Mouse (Mus musculus): ENCODE measurements around the gene Tmem108. TPM values are rescaled to one million over a fixed set of nuclear protein-coding genes. Genes with fewer than 3 reads are reported as not detected.

Gene Tmem108
- polyA plus RNA-seq, 1 experiment from 2014 or later: 13.0 TPM

- ATAC-seq (ENCODE audit: low read depth): no peak
- no peak overlapping the region for H3K27ac ChIP-seq (ENCODE audit: low read length)
Observed at GRCm38 (mm10) chr9:103700240-103700639, 61.4 kb downstream of the Tmem108 start.

GRCm38 (mm10) chr9:103696967-103697366 lies 64.7 kb downstream of the Tmem108 start:
- Histone ChIP-seq H3K27ac (ENCODE audit: low read length) (no peak overlapping the region), H3K4me3 (ENCODE audit: low read length) (no peak overlapping the region), H3K36me3 (ENCODE audit: control insufficient read depth, insufficient read depth, low read length) (no peaks in the 10 kb centered on the region), H3K9me3 (ENCODE audit: control insufficient read depth, low read length) (no peaks in the 10 kb centered on the region), H3K4me2 (ENCODE audit: low read depth, low read length) (no peak overlapping the region), H3K27me3 (ENCODE audit: control insufficient read depth, insufficient read depth, low read depth, low read length) (no peaks in the 10 kb centered on the region), H3K4me1 (replicated peaks; ENCODE audit: control insufficient read depth, insufficient read depth, low read length) (no peaks in the 10 kb centered on the region), H3K9ac (ENCODE audit: low read length) (no peak overlapping the region)
- 22% methylated on average over 6 of the region's 6 CpGs for whole genome bisulfite sequencing
- no peak for ATAC-seq (ENCODE audit: low read depth)

More at GRCm38 (mm10) chr9:103700240-103700639, 61.4 kb downstream of the Tmem108 start:
- WGBS: 72% methylated on average over 1 of the region's 1 CpGs
- Histone ChIP-seq H3K4me1 (replicated peaks; ENCODE audit: control insufficient read depth, insufficient read depth, low read length) (no peaks in the 10 kb centered on the region), H3K4me3 (ENCODE audit: low read length) (no peak overlapping the region), H3K9ac (ENCODE audit: low read length) (no peak overlapping the region), H3K36me3 (ENCODE audit: control insufficient read depth, insufficient read depth, low read length) (no peaks in the 10 kb centered on the region), H3K9me3 (ENCODE audit: control insufficient read depth, low read length) (no peaks in the 10 kb centered on the region), H3K27me3 (ENCODE audit: control insufficient read depth, insufficient read depth, low read depth, low read length) (no peaks in the 10 kb centered on the region), H3K4me2 (ENCODE audit: low read depth, low read length) (no peak overlapping the region)

GRCm38 (mm10) chr9:103693826-103694225 lies 67.8 kb downstream of the Tmem108 start:
- H3K27me3 ChIP-seq (ENCODE audit: control insufficient read depth, insufficient read depth, low read depth, low read length): no peaks in the 10 kb centered on the region
- H3K4me1 ChIP-seq (replicated peaks; ENCODE audit: control insufficient read depth, insufficient read depth, low read length): no peaks in the 10 kb centered on the region
- no peak overlapping the region for H3K27ac ChIP-seq (ENCODE audit: low read length)
- no peak for ATAC-seq (ENCODE audit: low read depth)
- no peak overlapping the region for H3K9ac ChIP-seq (ENCODE audit: low read length)
- no peaks in the 10 kb centered on the region for H3K9me3 ChIP-seq (ENCODE audit: control insufficient read depth, low read length)
- no peak overlapping the region for H3K4me2 ChIP-seq (ENCODE audit: low read depth, low read length)
- H3K4me3 ChIP-seq (ENCODE audit: low read length): no peak overlapping the region
- H3K36me3 ChIP-seq (ENCODE audit: control insufficient read depth, insufficient read depth, low read length): no peaks in the 10 kb centered on the region

GRCm38 (mm10) chr9:103692699-103693098 lies 68.9 kb downstream of the Tmem108 start:
- ATAC-seq (ENCODE audit: low read depth): no peak; the same call in 1 of the 2 replicates
- H3K4me1 ChIP-seq (replicated peaks; ENCODE audit: control insufficient read depth, insufficient read depth, low read length): no peaks in the 10 kb centered on the region
- H3K36me3 ChIP-seq (ENCODE audit: control insufficient read depth, insufficient read depth, low read length): no peaks in the 10 kb centered on the region
- no peaks in the 10 kb centered on the region for H3K27me3 ChIP-seq (ENCODE audit: control insufficient read depth, insufficient read depth, low read depth, low read length)
- WGBS: 67% methylated on average over 4 of the region's 4 CpGs
- no peak overlapping the region for H3K4me3 ChIP-seq (ENCODE audit: low read length)
- H3K4me2 ChIP-seq (ENCODE audit: low read depth, low read length): no peak overlapping the region
- H3K27ac ChIP-seq (ENCODE audit: low read length): no peak overlapping the region
- no peaks in the 10 kb centered on the region for H3K9me3 ChIP-seq (ENCODE audit: control insufficient read depth, low read length)
- no peak overlapping the region for H3K9ac ChIP-seq (ENCODE audit: low read length)

DNA sequence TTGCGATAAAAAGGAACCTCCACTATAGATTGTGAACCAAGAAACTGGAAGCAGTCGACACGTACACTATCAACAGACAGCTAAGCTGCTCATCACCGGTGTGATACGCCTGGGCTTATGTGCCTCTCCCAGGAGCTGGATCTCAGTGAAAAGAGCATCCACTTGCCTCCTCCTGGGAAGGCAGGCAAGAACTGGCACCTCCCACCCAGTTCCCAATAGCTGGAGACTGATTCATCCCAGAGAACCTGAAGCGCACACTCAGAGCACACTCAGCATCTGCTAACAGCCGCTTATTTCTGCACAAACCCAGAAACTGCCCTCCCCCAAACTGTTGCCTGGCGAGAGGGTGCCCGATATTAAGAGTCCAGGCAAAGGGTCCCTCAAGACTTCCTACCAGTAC lies 69.8 kb downstream of the Tmem108 start:
- Histone ChIP-seq H3K9me3 (ENCODE audit: control insufficient read depth, low read length) (no peaks in the 10 kb centered on the region), H3K27me3 (ENCODE audit: control insufficient read depth, insufficient read depth, low read depth, low read length) (no peaks in the 10 kb centered on the region), H3K4me1 (replicated peaks; ENCODE audit: control insufficient read depth, insufficient read depth, low read length) (no peaks in the 10 kb centered on the region), H3K27ac (ENCODE audit: low read length) (no peak overlapping the region), H3K4me2 (ENCODE audit: low read depth, low read length) (no peak overlapping the region), H3K4me3 (ENCODE audit: low read length) (no peak overlapping the region), H3K36me3 (ENCODE audit: control insufficient read depth, insufficient read depth, low read length) (no peaks in the 10 kb centered on the region), H3K9ac (ENCODE audit: low read length) (no peak overlapping the region)
- WGBS: 80% methylated on average over 9 of the region's 9 CpGs
- no peak for ATAC-seq (ENCODE audit: low read depth)

DNA sequence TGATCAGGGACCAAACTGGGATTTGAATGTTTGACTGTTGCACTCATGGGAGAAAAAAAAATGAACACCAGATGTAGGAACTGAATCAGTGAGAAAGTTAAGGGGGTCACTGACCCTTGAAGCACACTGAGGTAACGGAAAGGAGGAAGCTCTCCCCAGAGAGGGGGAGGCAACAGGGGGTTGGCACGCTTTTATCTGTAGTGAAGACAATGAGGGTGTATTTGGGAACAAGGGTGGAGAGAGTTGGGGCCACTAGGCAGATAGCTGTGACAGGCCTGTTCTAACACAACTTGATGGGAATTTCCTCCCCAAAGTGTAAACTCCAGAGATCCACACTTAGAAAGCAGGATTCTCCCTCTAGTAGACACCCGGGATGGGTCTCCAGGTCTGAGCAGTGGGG lies 71.2 kb downstream of the Tmem108 start:
- no peak overlapping the region for H3K27ac ChIP-seq (ENCODE audit: low read length)
- no peak for ATAC-seq (ENCODE audit: low read depth)
- no peak overlapping the region for H3K9ac ChIP-seq (ENCODE audit: low read length)
- no peaks in the 10 kb centered on the region for H3K36me3 ChIP-seq (ENCODE audit: control insufficient read depth, insufficient read depth, low read length)
- H3K9me3 ChIP-seq (ENCODE audit: control insufficient read depth, low read length): no peaks in the 10 kb centered on the region
- no peak overlapping the region for H3K4me2 ChIP-seq (ENCODE audit: low read depth, low read length)
- no peak overlapping the region for H3K4me3 ChIP-seq (ENCODE audit: low read length)
- H3K27me3 ChIP-seq (ENCODE audit: control insufficient read depth, insufficient read depth, low read depth, low read length): no peaks in the 10 kb centered on the region
- 58% methylated on average over 3 of the region's 3 CpGs for WGBS
- H3K4me1 ChIP-seq (replicated peaks; ENCODE audit: control insufficient read depth, insufficient read depth, low read length): no peaks in the 10 kb centered on the region

- H3K4me3 ChIP-seq (ENCODE audit: low read length): no peak overlapping the region
- H3K9me3 ChIP-seq (ENCODE audit: control insufficient read depth, low read length): no peaks in the 10 kb centered on the region
- no peak overlapping the region for H3K4me2 ChIP-seq (ENCODE audit: low read depth, low read length)
- no peak overlapping the region for H3K27ac ChIP-seq (ENCODE audit: low read length)
- ATAC-seq (ENCODE audit: low read depth): no peak
- H3K27me3 ChIP-seq (ENCODE audit: control insufficient read depth, insufficient read depth, low read depth, low read length): no peaks in the 10 kb centered on the region
- 64% methylated on average over 7 of the region's 7 CpGs for WGBS
- H3K4me1 ChIP-seq (replicated peaks; ENCODE audit: control insufficient read depth, insufficient read depth, low read length): no peaks in the 10 kb centered on the region
- H3K9ac ChIP-seq (ENCODE audit: low read length): no peak overlapping the region
- H3K36me3 ChIP-seq (ENCODE audit: control insufficient read depth, insufficient read depth, low read length): no peaks in the 10 kb centered on the region
Observed at GRCm38 (mm10) chr9:103689697-103690096, 71.9 kb downstream of the Tmem108 start.

DNA sequence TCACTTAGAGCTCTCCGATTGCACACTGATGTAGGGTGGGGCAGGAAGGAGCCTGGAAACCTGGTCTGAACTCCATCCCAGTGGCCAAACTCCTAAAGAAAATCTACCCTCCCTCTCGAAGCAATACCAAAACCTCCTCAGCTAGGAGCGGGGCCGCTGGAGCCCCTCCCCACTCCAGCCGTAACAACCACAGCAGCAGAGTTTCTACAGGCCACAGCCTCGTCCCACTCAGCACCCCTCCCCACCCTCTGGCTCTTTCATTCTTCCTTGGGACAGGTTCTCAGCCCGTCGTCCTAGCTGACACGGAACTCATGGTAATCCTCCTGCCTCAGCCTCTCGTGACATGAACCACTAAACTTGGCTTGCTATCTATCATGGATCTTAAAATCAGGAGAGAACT lies 72.6 kb downstream of the Tmem108 start:
- Histone ChIP-seq H3K36me3 (ENCODE audit: control insufficient read depth, insufficient read depth, low read length) (no peaks in the 10 kb centered on the region), H3K9ac (ENCODE audit: low read length) (no peak overlapping the region), H3K4me1 (replicated peaks; ENCODE audit: control insufficient read depth, insufficient read depth, low read length) (no peaks in the 10 kb centered on the region), H3K9me3 (ENCODE audit: control insufficient read depth, low read length) (no peaks in the 10 kb centered on the region), H3K27ac (ENCODE audit: low read length) (no peak overlapping the region), H3K27me3 (ENCODE audit: control insufficient read depth, insufficient read depth, low read depth, low read length) (no peaks in the 10 kb centered on the region), H3K4me3 (ENCODE audit: low read length) (no peak overlapping the region), H3K4me2 (ENCODE audit: low read depth, low read length) (no peak overlapping the region)
- ATAC-seq (ENCODE audit: low read depth): no peak
- WGBS: 77% methylated on average over 10 of the region's 10 CpGs

DNA sequence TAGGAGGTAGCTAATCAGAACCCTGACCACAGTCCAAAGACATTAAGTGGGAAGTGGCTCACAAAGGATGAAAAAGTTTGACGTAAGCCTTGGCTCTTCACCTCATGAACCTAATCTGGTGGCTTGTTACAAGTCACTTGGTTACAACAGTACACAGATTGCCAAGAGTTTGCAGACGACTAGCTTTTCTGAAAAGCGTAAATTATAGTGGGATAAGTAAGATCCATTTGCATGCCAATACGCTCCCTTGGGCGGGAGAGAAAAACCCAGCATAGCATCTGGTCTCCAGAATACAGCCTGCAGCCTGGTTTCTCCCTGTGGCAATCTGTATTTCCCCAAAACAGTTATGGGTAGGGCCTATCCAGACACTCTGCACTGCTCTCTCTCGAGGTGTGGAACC lies 74.5 kb downstream of the Tmem108 start:
- Histone ChIP-seq H3K27ac (ENCODE audit: low read length) (no peak overlapping the region), H3K4me3 (ENCODE audit: low read length) (no peak overlapping the region), H3K27me3 (ENCODE audit: control insufficient read depth, insufficient read depth, low read depth, low read length) (no peaks in the 10 kb centered on the region), H3K36me3 (ENCODE audit: control insufficient read depth, insufficient read depth, low read length) (no peaks in the 10 kb centered on the region), H3K4me1 (replicated peaks; ENCODE audit: control insufficient read depth, insufficient read depth, low read length) (no peaks in the 10 kb centered on the region), H3K9me3 (ENCODE audit: control insufficient read depth, low read length) (no peaks in the 10 kb centered on the region), H3K9ac (ENCODE audit: low read length) (no peak overlapping the region), H3K4me2 (ENCODE audit: low read depth, low read length) (no peak overlapping the region)
- 57% methylated on average over 6 of the region's 6 CpGs for WGBS
- ATAC-seq (ENCODE audit: low read depth): no peak

DNA sequence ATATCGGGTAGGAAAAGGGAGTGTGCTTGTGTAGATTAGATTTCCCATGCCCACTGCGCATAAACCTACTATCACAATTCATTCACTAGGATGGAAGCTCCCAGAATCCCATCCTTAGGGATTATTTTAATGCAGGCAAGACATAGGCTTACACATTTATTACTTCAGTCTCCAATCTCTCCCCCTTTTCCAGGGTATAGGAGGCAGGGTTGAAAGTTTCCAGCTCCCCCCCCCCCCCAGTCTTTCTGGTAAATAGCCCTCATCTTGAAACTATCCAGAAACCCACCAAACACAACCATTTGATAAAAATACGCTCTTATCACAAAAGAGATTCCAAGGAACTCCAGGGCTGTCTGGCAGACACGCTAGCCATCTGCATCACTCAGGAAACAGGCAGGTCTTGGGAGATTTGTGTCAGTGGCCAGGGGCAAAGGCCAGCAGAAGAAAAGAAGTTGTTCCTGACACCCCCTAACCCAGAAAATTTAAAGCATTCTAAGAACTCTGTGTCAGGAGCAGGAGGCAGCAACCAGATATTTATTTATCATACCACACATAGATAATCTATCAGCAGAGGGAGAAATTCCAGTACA lies 79.8 kb downstream of the Tmem108 start:
- no peak overlapping the region for H3K27ac ChIP-seq (ENCODE audit: low read length)
- H3K4me3 ChIP-seq (ENCODE audit: low read length): no peak overlapping the region
- H3K36me3 ChIP-seq (ENCODE audit: control insufficient read depth, insufficient read depth, low read length): no peaks in the 10 kb centered on the region
- H3K9ac ChIP-seq (ENCODE audit: low read length): no peak overlapping the region
- ATAC-seq (ENCODE audit: low read depth): no peak
- no peaks in the 10 kb centered on the region for H3K27me3 ChIP-seq (ENCODE audit: control insufficient read depth, insufficient read depth, low read depth, low read length)
- H3K4me2 ChIP-seq (ENCODE audit: low read depth, low read length): no peak overlapping the region
- no peaks in the 10 kb centered on the region for H3K9me3 ChIP-seq (ENCODE audit: control insufficient read depth, low read length)
- 0 out of 2 replicates have a peak, but pooled peaks cover 4% of the 10 kb centered on the region for H3K4me1 ChIP-seq (replicated peaks; ENCODE audit: control insufficient read depth, insufficient read depth, low read length)
- WGBS: 42% methylated on average over 4 of the region's 4 CpGs

Data from lung, embryonic 16.5 days (tissue).